Mouse (Mus musculus): ENCODE data around the gene Itga6. TPM values are rescaled to one million over a fixed set of nuclear protein-coding genes. Genes with fewer than 3 reads are reported as not detected.
A peak's percentile ranks its signal among the peaks of the same experiment; 100 is the strongest.

Gene Itga6
- total RNA-seq, 2 experiments from 2014 or later = 22.6 to 25.3 TPM

DNA sequence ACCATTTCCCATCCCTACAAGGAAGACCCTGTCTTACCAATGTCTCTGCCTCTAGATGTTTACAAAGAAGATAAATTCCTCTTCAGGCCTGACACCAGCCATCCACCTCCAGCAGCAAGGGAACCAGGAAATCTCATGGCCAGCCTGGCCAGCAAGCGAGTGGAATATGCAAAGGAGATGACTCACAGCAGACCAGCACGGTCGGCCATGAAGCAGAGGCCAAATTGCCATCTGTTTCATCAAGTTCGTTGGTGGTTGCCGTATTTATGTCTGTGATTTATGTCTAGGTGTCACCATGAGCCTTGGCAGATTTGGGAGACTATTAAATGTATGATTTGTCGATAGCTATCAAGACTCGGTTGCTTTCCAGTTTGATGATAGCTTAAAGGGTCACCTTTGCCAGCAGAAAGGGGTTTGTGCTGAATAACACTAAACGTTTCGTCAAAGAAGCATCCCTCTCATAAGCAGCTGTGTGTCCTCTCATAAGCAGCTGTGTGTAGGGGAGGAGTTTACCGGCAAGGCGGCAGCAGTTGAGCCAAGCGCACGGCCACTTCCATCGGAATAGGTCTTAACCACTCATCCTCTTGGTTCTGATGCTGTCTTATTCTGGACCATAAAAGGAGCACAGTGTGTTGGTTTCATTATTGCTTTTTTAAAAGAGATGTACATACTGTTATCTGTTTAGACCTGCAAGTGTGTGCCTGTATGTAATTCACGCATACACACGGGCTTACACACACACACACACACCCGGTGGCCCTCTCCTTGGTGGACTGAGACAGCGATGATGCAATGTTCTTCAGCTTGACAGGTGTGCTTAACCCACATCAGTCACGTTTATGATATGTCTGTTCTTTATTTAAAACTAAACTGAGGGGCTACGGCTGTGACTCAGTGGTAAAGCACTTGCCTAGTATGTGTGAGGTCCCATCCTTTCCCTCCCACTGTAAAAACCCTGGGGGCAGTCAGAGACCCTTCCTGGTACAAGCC, 14.5 kb upstream of the Itga6 start:
- DNase-seq (ENCODE audit: low spot score in 2 of 2) = peak in 1 of 2 experiments; percentile 7
- intact Hi-C loops (cut with DNase I) = no loop called here

DNA sequence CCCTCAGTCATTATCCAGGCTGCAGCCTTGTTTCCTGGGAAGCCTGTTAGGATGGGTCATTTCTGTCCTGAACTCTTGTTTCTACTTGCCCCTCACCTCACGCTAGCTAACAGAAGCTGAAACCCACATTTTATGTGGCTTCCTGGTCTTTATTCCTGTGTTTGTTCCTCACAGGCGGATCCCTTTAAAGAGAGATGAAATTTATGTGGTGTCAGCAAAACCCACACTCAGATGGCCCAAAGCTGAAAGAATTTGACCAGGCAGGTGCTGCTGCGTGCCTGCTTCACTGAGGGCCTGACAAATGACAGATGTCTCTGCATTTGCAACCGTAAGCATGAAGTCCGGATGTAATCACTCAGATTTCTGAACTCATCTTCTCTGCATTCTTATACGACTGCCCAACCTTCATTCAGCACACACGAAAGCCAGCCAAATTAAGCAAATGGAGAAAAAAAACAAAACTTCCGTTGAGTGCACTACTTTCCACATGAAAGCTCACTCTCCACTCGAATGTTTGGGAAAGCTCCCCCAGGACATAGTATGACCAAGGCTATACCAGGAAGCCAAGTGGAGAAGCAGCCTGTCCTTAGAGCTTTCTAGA, 10.5 kb upstream of the Itga6 start:
- intact Hi-C loops (cut with DNase I) = no loop called here
- no peak for DNase-seq (ENCODE audit: low spot score in 2 of 2)

DNA sequence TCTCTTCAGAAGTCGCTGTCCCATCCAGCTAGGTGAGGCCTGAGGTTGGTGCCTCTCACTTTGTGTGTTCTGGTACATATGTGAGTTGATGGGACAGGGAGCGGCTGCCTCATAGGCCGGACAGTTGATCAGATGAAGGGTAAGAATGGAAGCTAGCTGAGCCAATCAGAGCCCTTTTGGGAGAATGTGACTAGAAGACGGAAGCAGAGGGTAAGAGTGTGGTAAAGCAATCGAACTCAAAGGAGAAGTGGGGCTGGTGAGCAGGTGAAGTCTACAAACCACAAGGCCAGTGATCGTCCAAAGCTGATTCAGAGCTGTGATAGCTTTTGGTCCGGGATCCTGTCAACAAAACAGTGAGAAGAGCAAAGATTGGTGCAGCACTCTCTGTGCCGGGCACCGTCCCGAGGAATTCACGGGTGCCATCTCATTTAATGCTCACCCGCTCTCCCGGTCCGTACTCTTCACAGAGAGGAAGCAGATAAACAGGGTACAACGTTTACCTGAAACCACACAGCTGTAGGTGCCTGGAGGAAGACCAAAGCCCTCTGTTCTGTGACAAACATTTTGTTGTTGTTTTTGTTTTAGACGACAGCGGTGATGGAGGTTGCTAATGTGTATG, 9.8 kb upstream of the Itga6 start:
- DNase-seq (ENCODE audit: low spot score in 2 of 2) = no peak
- intact Hi-C loops (cut with DNase I) = no loop called here

DNA sequence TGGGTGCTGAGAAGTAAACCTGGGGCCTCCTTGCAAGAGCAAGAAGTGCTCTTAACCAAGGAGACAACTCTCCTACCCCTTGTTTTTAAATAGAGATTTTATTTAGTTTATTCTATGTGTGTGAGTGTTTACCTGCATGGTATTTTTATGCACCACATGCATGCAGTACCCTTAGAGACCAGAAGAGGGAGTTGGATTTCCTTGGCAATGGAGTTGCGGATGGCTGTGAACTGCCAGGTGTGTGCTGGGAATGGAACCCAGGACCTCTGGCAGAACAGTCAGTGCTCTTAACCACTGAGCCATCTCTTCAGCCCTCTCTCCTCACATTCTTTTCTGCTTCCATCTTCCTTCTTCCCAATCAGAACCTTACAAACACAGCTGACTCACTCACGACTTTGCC, 9.2 kb upstream of the Itga6 start:
- DNase-seq (ENCODE audit: low spot score in 2 of 2) = no peak
- intact Hi-C loops (cut with DNase I) = no loop called here

DNA sequence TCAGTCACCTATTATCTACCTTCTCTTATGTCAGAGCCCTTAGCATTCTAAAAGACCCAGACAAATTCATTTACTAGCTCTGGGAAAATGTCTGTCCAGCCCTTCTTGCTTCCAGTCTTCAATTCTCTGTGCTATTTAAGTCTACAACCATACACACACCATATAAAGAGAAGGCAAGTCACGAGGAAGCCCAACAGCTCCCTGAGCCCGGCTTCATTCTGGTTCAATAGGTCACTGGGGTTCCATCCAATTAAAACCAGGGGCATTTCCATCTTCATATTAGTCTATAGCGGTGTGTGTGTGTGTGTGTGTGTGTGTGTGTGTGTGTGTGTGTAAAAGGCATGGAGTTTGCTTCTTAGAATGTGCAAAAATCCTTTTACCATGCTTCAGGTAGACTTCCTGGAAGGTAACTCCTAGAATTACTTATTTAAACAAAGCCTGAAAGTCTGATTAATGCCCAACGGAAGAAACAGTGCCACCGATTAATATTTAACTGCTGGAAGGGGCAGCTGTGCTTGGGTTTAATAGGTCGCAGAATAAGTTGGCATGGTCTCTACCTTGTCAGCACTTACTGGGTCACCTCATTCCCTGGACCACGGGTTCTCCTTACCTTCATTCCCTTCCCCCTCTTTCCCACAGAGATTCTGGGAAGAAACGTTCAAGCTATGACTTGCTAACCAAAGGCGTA, 6.1 kb upstream of the Itga6 start:
- intact Hi-C loops (cut with DNase I) = no loop called here
- DNase-seq (ENCODE audit: low spot score in 2 of 2) = no peak

DNA sequence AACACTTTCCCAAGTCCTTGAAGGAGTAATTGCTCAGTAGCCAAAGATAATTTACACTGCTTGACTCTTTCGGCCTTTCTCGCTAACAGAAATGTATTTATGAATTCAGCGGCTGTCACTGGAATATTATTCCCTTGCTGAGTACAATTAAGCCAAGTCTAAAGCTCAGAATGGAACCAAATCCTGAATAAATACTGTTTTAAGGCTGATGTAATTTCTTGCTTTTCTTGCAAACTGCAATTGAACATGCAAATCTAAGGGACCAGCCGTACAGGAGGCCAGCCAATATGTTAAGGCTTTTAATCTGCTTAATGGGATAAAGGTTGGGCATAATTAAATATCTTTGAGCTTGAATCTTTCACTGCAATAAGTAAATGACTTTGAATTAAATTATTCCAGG, 2.9 kb upstream of the Itga6 start:
- intact Hi-C loops (cut with DNase I) = no loop called here
- DNase-seq (ENCODE audit: low spot score in 2 of 2) = no peak

DNA sequence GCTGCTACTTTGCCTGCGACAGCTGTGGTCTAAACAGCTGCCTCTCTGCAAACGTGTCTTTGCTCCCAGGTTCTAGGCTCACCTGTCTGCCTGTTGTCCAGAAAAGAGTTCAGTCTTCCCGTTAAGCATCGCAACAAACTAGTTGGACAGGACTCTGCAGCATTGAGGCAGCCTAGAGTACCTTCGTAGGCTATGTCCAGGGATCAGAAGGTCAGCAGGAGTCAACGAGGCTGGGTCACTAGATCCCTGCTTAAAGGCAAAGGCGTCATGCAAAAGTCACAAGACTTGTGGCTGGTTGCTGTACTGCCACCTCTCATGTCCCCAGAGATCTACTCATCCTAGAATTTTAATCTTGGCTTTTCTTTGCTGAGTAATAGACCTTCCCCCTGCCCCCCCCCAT, 2.0 kb upstream of the Itga6 start:
- DNase-seq (ENCODE audit: low spot score in 2 of 2) = no peak
- intact Hi-C loops (cut with DNase I) = no loop called here

DNA sequence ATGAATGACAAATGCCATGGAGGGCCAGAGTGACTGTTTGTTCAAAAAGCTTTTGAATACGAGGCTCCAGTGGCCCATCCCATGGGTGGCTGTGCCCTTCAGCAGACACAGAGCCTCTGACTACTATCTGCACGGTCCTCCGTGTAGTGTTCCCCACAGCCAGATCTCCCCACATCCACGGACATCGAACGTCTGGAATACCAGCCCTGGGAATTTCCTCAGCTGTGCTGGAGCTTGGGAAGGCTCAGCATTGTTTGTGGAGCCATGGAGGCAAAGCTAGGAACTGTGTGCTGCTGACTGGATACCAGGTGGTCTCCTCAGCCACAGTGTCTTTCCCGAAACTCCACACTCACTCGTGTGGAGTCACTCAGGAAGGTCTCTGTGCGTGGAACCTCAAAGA, 1.1 kb upstream of the Itga6 start:
- intact Hi-C loops (cut with DNase I) = no loop called here
- no peak for DNase-seq (ENCODE audit: low spot score in 2 of 2)

DNA sequence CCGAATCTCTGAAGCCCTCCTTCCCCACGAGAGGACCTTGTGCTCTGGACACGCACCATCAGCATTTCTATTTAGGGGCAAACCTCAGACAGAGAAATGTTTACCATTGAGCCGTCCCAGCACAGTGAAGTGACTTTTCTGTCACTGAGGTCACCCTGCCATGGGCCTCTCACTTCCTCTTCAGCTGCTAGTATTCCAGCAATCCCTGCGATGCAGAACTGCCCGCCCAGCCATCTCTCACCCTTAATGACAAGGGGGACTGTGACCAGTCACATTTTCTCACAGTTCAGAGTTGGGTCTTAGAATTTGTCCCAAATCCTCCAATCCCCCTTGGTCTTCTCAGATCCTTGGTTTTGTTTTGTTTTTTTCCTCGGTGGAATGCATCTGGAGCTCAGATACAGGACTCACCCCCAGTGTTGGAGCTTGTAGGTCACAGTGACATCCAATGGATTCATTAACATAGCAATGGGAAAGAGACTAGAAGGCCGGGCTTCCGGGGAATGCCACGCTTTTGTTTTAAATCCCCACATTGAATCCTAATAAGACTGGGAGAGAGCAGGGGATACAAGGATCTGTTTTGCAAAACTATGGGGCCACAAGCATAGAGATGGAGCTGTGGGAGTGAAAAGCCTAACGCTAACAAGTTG, 432 bp upstream of the Itga6 start:
- no peak for DNase-seq (ENCODE audit: low spot score in 2 of 2)
- intact Hi-C loops (cut with DNase I) = no loop called here

DNA sequence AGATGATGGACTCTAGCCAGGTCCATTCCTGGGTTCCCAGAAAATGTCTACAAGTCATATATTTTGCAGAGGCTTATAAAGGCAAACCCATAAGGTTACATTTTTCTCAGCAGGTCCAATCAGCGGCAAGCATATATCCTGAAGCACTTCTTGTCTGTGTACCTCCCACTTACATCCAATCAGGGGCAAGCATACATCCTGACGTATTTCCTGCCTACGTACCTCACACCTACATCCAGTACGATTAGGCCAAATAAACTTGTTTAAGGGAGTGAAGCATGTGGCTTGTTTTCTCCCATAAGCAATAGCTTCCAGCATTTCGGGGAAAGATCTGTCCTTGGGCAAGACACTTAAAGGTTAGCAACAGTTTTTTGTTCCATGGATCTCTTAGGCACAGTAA, 3.0 kb downstream of the Itga6 start:
- no peak for DNase-seq (ENCODE audit: low spot score in 2 of 2)
- intact Hi-C loops (cut with DNase I) = no loop called here

DNA sequence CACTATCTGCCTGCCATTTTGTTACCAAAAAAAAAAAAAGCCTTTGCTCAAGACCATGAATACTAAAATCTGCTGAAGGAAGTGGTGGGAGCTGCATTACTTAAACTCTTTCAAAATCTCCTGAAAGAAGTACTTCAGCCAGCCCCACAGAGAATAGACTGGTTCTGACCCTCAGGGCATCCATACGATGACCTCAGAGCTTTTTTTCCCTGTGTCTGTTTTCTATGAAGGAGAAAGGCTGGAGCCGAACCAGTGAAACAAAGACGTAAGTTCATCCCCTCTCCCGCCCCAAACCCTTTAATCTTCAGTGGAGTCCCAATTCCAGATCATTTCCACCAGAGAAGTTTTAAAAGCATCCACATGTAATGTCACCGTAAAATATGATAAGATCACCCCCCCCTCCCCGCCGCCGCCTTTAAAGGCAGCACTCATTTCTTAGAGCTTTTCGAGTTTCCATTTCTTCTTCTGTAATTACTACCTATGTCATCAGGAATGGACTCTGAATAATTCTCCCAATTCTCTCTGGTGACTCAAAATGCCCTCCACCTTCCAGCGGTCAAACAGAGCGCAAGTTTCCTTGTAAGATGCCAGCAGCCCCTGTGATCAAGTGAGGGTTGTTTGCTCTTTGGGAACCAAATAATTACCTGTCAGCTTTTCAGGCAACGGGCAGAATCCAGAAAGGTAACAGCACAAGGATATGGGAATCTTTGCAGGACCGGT, 4.1 kb downstream of the Itga6 start:
- no peak for DNase-seq (ENCODE audit: low spot score in 2 of 2)
- intact Hi-C loops (cut with DNase I) = no loop called here

DNA sequence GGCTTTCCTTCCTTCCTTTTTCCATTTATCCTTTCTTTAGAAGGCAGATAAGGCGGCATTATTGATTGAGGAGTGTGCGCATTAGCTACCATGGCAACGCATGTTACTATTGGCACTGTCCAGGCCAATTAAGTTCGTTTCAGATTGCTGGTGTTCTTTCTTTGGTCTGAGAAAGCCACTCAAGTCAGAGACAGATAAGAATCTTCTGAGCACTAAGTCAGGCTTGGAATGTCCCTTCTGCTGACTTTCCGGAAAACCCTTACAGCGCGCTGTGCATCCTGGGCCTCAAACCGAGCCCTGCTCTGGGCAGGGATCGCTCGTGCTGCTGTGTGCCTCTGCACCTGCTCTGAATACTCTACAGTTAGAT, 4.7 kb downstream of the Itga6 start:
- intact Hi-C loops (cut with DNase I) = no loop called here
- DNase-seq (ENCODE audit: low spot score in 2 of 2) = no peak

DNA sequence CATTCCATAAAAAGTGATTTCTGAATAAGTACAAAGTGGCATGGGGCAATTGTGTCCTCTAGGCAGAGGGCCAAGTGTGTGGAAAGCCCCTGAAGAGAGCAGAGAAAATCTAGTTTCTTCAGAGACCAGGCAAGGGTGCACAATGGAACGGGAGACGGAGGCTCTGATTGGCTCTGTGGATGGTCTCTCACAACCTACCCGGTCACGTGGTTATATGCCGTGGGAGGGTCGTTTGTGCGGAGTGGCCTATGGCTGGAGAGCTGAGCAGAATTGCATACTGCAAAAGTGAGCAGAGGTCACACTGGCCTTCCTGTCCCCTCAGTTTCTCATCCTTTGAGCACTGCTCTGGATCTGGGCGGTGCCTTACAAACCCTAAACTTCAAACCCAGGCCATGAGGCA, 5.9 kb downstream of the Itga6 start:
- DNase-seq (ENCODE audit: low spot score in 2 of 2) = no peak
- intact Hi-C loops (cut with DNase I) = no loop called here

DNA sequence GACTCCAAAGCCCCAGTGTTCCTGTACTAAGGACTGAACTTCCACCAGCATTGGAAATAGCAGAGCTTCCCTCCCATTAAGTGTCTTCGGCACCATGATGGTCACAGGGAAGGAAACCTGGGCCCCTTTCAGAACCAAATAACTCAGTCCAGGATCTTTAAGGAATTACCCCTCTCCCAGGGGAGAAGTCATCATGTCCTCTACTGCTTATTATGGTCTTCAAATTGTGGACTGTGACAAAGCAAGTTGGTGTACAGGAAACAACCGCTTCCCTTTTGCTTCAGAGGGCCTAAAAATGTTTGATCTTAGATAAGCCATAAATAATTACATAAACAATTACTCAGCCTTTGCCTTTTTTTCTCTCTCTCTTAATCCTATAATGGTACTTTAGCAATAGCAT, 6.4 kb downstream of the Itga6 start:
- intact Hi-C loops (cut with DNase I) = no loop called here

DNA sequence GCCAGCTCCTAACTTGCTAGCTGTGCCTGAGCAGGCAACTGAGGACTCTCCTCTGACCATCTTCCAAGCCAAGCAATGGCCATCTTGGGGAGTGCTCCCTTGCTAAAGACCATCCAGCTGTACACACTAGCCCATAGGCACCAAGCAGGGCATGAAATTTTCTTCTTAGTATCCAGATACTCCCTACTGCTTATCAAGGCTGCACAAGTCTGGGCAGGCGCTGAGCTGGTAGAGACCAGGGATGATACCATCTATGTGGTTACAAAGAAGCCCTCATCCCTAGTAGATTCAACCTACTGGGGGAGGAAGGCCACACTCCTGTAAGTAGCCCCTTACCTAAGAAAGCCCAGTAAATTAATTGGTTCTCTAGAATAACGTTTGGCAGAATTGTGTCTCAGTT, 7.0 kb downstream of the Itga6 start:
- DNase-seq (ENCODE audit: low spot score in 2 of 2) = no peak
- intact Hi-C loops (cut with DNase I) = no loop called here

More for the DNA sequence above, 6.4 kb downstream of the Itga6 start:
- DNase-seq (ENCODE audit: low spot score in 2 of 2) = no peak

DNA sequence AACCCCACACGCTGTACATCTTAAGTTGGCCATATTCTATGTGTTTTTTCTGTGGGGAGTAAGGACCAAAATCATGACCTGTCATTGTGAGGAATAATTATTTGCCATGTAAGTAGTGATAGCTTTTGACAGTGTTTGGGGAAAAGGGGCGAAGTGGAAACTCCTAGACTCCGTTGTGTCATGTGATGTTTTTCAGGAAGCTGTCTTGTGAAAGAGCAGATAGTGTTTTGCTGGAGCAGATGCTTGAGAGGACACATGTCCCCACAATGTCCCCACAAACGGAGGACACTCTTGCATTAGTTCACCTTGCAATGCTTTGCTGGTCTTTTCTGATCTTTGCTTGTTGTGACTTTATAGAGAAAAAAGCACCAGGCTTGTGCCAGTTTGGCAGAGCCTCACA, 7.7 kb downstream of the Itga6 start:
- DNase-seq (ENCODE audit: low spot score in 2 of 2) = no peak
- intact Hi-C loops (cut with DNase I) = no loop called here

DNA sequence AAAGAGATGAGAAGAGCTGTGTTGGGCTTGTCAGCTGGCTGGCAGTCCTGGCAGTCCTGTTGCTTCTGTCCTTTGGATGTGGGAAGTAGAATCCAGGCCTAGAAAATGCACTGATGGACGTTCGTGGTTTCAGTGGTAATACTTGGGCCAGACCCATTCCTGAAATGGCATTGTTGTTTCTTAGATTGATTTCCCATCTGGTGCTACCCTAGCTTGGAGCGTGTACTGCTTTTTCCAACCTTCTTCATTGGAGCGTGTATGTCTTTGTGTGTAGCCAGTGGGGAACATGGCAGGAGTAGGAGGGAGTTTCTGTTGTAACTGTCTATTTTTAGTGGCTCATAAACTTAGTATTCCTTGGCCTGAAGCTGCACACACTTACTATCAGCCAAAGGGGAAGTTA, 10.3 kb downstream of the Itga6 start:
- intact Hi-C loops (cut with DNase I) = no loop called here
- DNase-seq (ENCODE audit: low spot score in 2 of 2) = no peak

DNA sequence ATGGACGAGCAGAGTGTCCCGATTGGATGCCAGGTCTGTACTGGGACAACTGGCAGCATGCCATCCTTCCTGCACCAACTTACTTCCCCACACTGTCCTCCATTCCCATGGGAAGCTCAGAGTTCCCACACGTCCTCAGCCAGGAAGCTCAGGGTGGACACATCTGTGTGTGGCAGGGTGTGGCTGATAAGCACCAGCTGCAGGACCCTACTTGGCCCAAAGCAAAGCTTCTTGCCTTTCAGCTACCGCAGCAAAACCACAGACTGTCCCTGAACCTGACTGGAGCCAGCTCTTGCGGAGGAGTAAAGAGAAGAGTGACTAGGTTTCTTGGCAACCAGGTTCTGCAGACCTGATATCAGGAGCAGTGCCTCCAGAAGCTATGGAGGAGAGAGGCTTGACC, 11.7 kb downstream of the Itga6 start:
- no peak for DNase-seq (ENCODE audit: low spot score in 2 of 2)
- intact Hi-C loops (cut with DNase I) = no loop called here
